Comparison of ENCODE assay signal across 18 mouse cellular contexts in genomic region chr9:45095149-45095937, GRCm38 (mm10). TPM values are rescaled to one million over a fixed set of nuclear protein-coding genes. Genes with fewer than 3 reads are reported as not detected.
DNase-seq lines count a peak whose midpoint lies in the region; ATAC-seq and TF ChIP-seq lines count a peak whose summit lies in the region.
"Had no signal": no experiment of that assay in that cellular context is flagged by ENCODE, and none has a peak within 500 bp of the region (broad histone marks: within the 10 kb centered on the region; RNA-seq: fewer than 3 reads in every experiment).

No protein-coding gene starts in this region.

- intact Hi-C loops in gastrocnemius, postnatal 14 days (cut with DNase I; ENCODE audit: low total_unique reads) = no loop called here

- TF ChIP-seq CTCF in kidney, adult 2 months (conservative IDR thresholded peaks at IDR 0.05; ENCODE audit: insufficient read depth, insufficient read length, low read depth, low read length) = no peak

- 0 out of 2 replicates have a peak, but pooled peaks have one; percentile 51 for ATAC-seq in intestine, embryonic 15.5 days
- ATAC-seq in monocyte, adult 5-6 weeks (replicated peaks; ENCODE audit: insufficient number of reproducible peaks, low FRiP score, low TSS enrichment, poor library complexity, severe bottlenecking) = peak; percentile 71; the same call in 1 of the 2 replicates
- no peak for ATAC-seq in erythroblast, adult 5-6 weeks (replicated peaks; ENCODE audit: low FRiP score, poor library complexity, severe bottlenecking)
- ATAC-seq: forebrain, embryonic 16.5 days had no signal

- no peak overlapping the region for H3K4me2 ChIP-seq in intestine, embryonic 15.5 days (replicated peaks)
- H3K4me2 ChIP-seq: hindbrain, embryonic 12.5 days had no signal

- no peaks in the 10 kb centered on the region for H3K27me3 ChIP-seq in kidney, adult 2 months (replicated peaks; ENCODE audit: control insufficient read depth, insufficient read depth, low read length)
- no peaks in the 10 kb centered on the region for H3K27me3 ChIP-seq in intestine, embryonic 15.5 days (replicated peaks)

- WGBS in kidney, adult 2 months = 75% methylated on average over 6 of the region's 6 CpGs
- 76% methylated on average over 6 of the region's 6 CpGs for WGBS in intestine, embryonic 15.5 days

- no peak overlapping the region for H3K4me3 ChIP-seq in kidney, adult 2 months (ENCODE audit: insufficient read depth, low read depth, low read length)
- no peak overlapping the region for H3K4me3 ChIP-seq in intestine, embryonic 15.5 days (replicated peaks)
- H3K4me3 ChIP-seq: gastrocnemius, adult 2 months; hindbrain, embryonic 12.5 days had no signal

- H3K36me3 ChIP-seq in kidney, adult 2 months (ENCODE audit: control insufficient read depth, insufficient read depth, low read length) = no peaks in the 10 kb centered on the region
- no peaks in the 10 kb centered on the region for H3K36me3 ChIP-seq in intestine, embryonic 15.5 days
- H3K36me3 ChIP-seq: hindbrain, embryonic 12.5 days had no signal

- peak; percentile 29 for DNase-seq in kidney, adult 2 months
- DNase-seq in kidney, adult 18-20 months = no peak
- peak; percentile 37 for DNase-seq in lung, postnatal 14 days
- no peak for DNase-seq in layer of hippocampus, adult 8-10 months (ENCODE audit: low spot score in 2 of 2)
- DNase-seq in gastrocnemius, postnatal 14 days = no peak
- DNase-seq: adrenal gland, postnatal 36 days; cerebellum, adult 8-10 months; gastrocnemius, adult 2 months; midbrain, embryonic 14.5 days; right cerebral cortex, adult 18-20 months; thymus, postnatal 36 days had no signal

- H3K27ac ChIP-seq in kidney, adult 2 months (ENCODE audit: insufficient read depth, low read depth, low read length) = no peak overlapping the region
- H3K27ac ChIP-seq in intestine, embryonic 15.5 days = no peak overlapping the region
- H3K27ac ChIP-seq: gastrocnemius, adult 2 months; hindbrain, embryonic 12.5 days had no signal

- no peaks in the 10 kb centered on the region for H3K9me3 ChIP-seq in intestine, embryonic 15.5 days
- H3K9me3 ChIP-seq: hindbrain, embryonic 12.5 days had no signal

- no peak overlapping the region for H3K9ac ChIP-seq in intestine, embryonic 15.5 days
- H3K9ac ChIP-seq: hindbrain, embryonic 12.5 days had no signal

- TF ChIP-seq POLR2A in kidney, adult 2 months (IDR thresholded peaks at IDR 0.05; ENCODE audit: low read depth, low read length) = no peak

- no peaks in the 10 kb centered on the region for H3K4me1 ChIP-seq in kidney, adult 2 months (ENCODE audit: control insufficient read depth, insufficient read depth, low read length)
- H3K4me1 ChIP-seq in intestine, embryonic 15.5 days (replicated peaks) = no peaks in the 10 kb centered on the region
- H3K4me1 ChIP-seq: hindbrain, embryonic 12.5 days had no signal

RNA-seq across cellular contexts. Expression of gene Jaml, which starts 16.4 kb away (rescaled TPM):
- 0.08 and 0.53 TPM in 2 replicates for polyA plus RNA-seq in kidney, adult 2 months (2012; rRNA removed)
- polyA plus RNA-seq in intestine, embryonic 15.5 days (2015; fragmentation: Nextera tagmentation; extraction: Ambion mirVana) = 74.9 and 80.6 TPM in 2 replicates
- 3.2 to 7.0 TPM (median 5.8 TPM) in 3 replicates for total RNA-seq in monocyte, adult 5-6 weeks (2017)
- total RNA-seq in layer of hippocampus, adult 8-10 months (2022) = 1 to 10 TPM in 1 of 4 experiments, under 1 TPM in 3; 0.55 to 1.3 (median 0.72) TPM
- total RNA-seq in erythroblast, adult 5-6 weeks (2015; ENCODE audit: low replicate concordance) = 2.7 and 3.1 TPM in 2 replicates
- 1.2 and 3.6 TPM in 2 replicates for total RNA-seq in erythroblast, adult 5-6 weeks (2017; ENCODE audit: low replicate concordance)
- under 1 TPM; 0.37 to 0.69 TPM for total RNA-seq in gastrocnemius, postnatal 14 days (2021)
- total RNA-seq: heart, adult 8-10 months had no signal
- polyA plus RNA-seq: hindbrain, embryonic 12.5 days had no signal

RNA-seq across cellular contexts. Expression of gene Scn2b, which starts 22.2 kb away (rescaled TPM):
- 0.45 and 0.58 TPM in 2 replicates for polyA plus RNA-seq in kidney, adult 2 months (2012; rRNA removed)
- polyA plus RNA-seq in intestine, embryonic 15.5 days (2015; fragmentation: Nextera tagmentation; extraction: Ambion mirVana) = 2.7 and 3.0 TPM in 2 replicates
- 0.58 to 0.67 TPM in 2 of 3 replicates, not detected in the other for total RNA-seq in monocyte, adult 5-6 weeks (2017)
- total RNA-seq in layer of hippocampus, adult 8-10 months (2022) = 100 to 1,000 TPM; 209 to 270 (median 239) TPM
- 0.77 TPM in 1 of 2 replicates, not detected in the other for total RNA-seq in erythroblast, adult 5-6 weeks (2015; ENCODE audit: low replicate concordance)
- total RNA-seq in erythroblast, adult 5-6 weeks (2017; ENCODE audit: low replicate concordance) = not detected in 2 replicates
- total RNA-seq in gastrocnemius, postnatal 14 days (2021) = 1 to 10 TPM; 1.9 to 2.6 TPM

RNA-seq across cellular contexts. Expression of gene Mpzl3, which starts 40.4 kb away (rescaled TPM):
- polyA plus RNA-seq in kidney, adult 2 months (2012; rRNA removed) = 2.6 TPM in 2 replicates
- polyA plus RNA-seq in intestine, embryonic 15.5 days (2015; fragmentation: Nextera tagmentation; extraction: Ambion mirVana) = 5.4 and 6.3 TPM in 2 replicates
- 5.0 to 6.5 TPM (median 5.9 TPM) in 3 replicates for total RNA-seq in monocyte, adult 5-6 weeks (2017)
- total RNA-seq in layer of hippocampus, adult 8-10 months (2022) = 1 to 10 TPM; 3.4 to 5.4 (median 3.7) TPM
- total RNA-seq in erythroblast, adult 5-6 weeks (2015; ENCODE audit: low replicate concordance) = 1.0 and 1.9 TPM in 2 replicates
- total RNA-seq in erythroblast, adult 5-6 weeks (2017; ENCODE audit: low replicate concordance) = 0.56 TPM in 1 of 2 replicates, not detected in the other
- total RNA-seq in gastrocnemius, postnatal 14 days (2021) = 1 to 10 TPM; 1.1 to 2.5 TPM

RNA-seq across cellular contexts. Expression of gene Scn4b, which starts 42.9 kb away (rescaled TPM):
- 13.3 and 13.8 TPM in 2 replicates for polyA plus RNA-seq in kidney, adult 2 months (2012; rRNA removed)
- 0.11 and 0.13 TPM in 2 replicates for polyA plus RNA-seq in intestine, embryonic 15.5 days (2015; fragmentation: Nextera tagmentation; extraction: Ambion mirVana)
- not detected in 3 replicates for total RNA-seq in monocyte, adult 5-6 weeks (2017)
- 10 to 100 TPM; 14.6 to 17.4 (median 15.7) TPM for total RNA-seq in layer of hippocampus, adult 8-10 months (2022)
- total RNA-seq in erythroblast, adult 5-6 weeks (2015; ENCODE audit: low replicate concordance) = not detected in 2 replicates
- total RNA-seq in erythroblast, adult 5-6 weeks (2017; ENCODE audit: low replicate concordance) = not detected in 2 replicates
- 100 to 1,000 TPM in 1 of 2 experiments, 10 to 100 TPM in 1; 99.1 to 115 TPM for total RNA-seq in gastrocnemius, postnatal 14 days (2021)
- polyA plus RNA-seq: intestine, embryonic 14.5 days had no signal

RNA-seq across cellular contexts. Expression of gene Mpzl2, which starts 55.7 kb away (rescaled TPM):
- polyA plus RNA-seq in kidney, adult 2 months (2012; rRNA removed) = 18.8 TPM in 2 replicates
- polyA plus RNA-seq in intestine, embryonic 15.5 days (2015; fragmentation: Nextera tagmentation; extraction: Ambion mirVana) = 29.6 and 31.2 TPM in 2 replicates
- not detected in 3 replicates for total RNA-seq in monocyte, adult 5-6 weeks (2017)
- 1 to 10 TPM; 1.3 TPM for total RNA-seq in layer of hippocampus, adult 8-10 months (2022)
- not detected in 2 replicates for total RNA-seq in erythroblast, adult 5-6 weeks (2015; ENCODE audit: low replicate concordance)
- not detected in 2 replicates for total RNA-seq in erythroblast, adult 5-6 weeks (2017; ENCODE audit: low replicate concordance)
- total RNA-seq in gastrocnemius, postnatal 14 days (2021) = under 1 TPM; 0.11 to 0.27 TPM

Comparison
In these comparisons a context has a peak if more than half of its experiments do, and no peak if none do; other contexts are left out.
1. DNase-seq: peak in kidney, adult 2 months (single experiment) and lung, postnatal 14 days (single experiment); none in kidney, adult 18-20 months (single experiment), layer of hippocampus, adult 8-10 months (0 of 2) and gastrocnemius, postnatal 14 days (single experiment).
2. RNA of gene Scn2b, which starts 22.2 kb away (total RNA-seq): 209 to 270 TPM in layer of hippocampus, adult 8-10 months; 1.9 to 2.6 TPM in gastrocnemius, postnatal 14 days, 0.77 TPM in erythroblast, adult 5-6 weeks and 0.58 to 0.67 TPM in monocyte, adult 5-6 weeks; every median in the first group is over 10 times any median in the second.